Mouse (Mus musculus): ENCODE measurements around the gene Ddost. TPM values are rescaled to one million over a fixed set of nuclear protein-coding genes. Genes with fewer than 3 reads are reported as not detected.
"Not testable (repeated sequence)": the region's sequence is repeated elsewhere in the genome, so short reads cannot be mapped to it uniquely, and the experiment has no call there.

Gene Ddost
- polyA plus RNA-seq, 1 experiment from 2014 or later = 217 TPM

- no peaks in the 10 kb centered on the region for H3K36me3 ChIP-seq
- peak within 1 kb of the TSS; percentile 90 for H3K4me3 ChIP-seq (replicated peaks)
- peak; percentile 79 for ATAC-seq (ENCODE audit: low FRiP score)
- H3K9ac ChIP-seq (replicated peaks) = peak within 1 kb of the TSS; percentile 65
- H3K27ac ChIP-seq (replicated peaks) = peak within 1 kb of the TSS; percentile 92
- no peaks in the 10 kb centered on the region for H3K9me3 ChIP-seq (replicated peaks)
- H3K4me1 ChIP-seq = peaks cover 39% of the 10 kb centered on the region
- 5% methylated on average over 33 of the region's 41 CpGs for WGBS
- H3K4me2 ChIP-seq = peak within 1 kb of the TSS; percentile 64
- H3K27me3 ChIP-seq (replicated peaks) = peaks cover 4% of the 10 kb centered on the region; the same call in 1 of the 2 replicates
Measured at GRCm38 (mm10) chr4:138326077-138326695, 21.7 kb downstream of the Ddost start, which contains the start of gene Pink1. Pink1 (minus strand) TSS chr4:138326307.

- not testable (repeated sequence) for ATAC-seq (ENCODE audit: low FRiP score); H3K27me3 ChIP-seq (replicated peaks); H3K36me3 ChIP-seq; H3K4me3 ChIP-seq (replicated peaks); H3K9ac ChIP-seq (replicated peaks); H3K4me2 ChIP-seq; H3K9me3 ChIP-seq (replicated peaks)
- 49% methylated on average over 8 of the region's 12 CpGs for WGBS
- H3K27ac ChIP-seq (replicated peaks) = 0 out of 2 replicates have a peak overlapping the region, but pooled peaks have one; percentile 92
- H3K4me1 ChIP-seq = peaks cover 39% of the 10 kb centered on the region
Measured at GRCm38 (mm10) chr4:138327155-138327554, 22.6 kb downstream of the Ddost start.

GRCm38 (mm10) chr4:138327891-138328470 is 23.5 kb downstream of the Ddost start:
- Histone ChIP-seq H3K4me3 (replicated peaks) (peak overlapping the region; percentile 27), H3K27ac (replicated peaks) (no peak overlapping the region), H3K27me3 (replicated peaks) (peaks cover 4% of the 10 kb centered on the region; the same call in 1 of the 2 replicates), H3K4me2 (peak overlapping the region; percentile 42), H3K36me3 (no peaks in the 10 kb centered on the region), H3K4me1 (peaks cover 34% of the 10 kb centered on the region), H3K9me3 (replicated peaks) (no peaks in the 10 kb centered on the region), H3K9ac (replicated peaks) (no peak overlapping the region)
- 79% methylated on average over 7 of the region's 7 CpGs for WGBS
- ATAC-seq (ENCODE audit: low FRiP score) = no peak

- Histone ChIP-seq H3K9ac (replicated peaks) (no peak overlapping the region), H3K4me2 (no peak overlapping the region), H3K27ac (replicated peaks) (no peak overlapping the region), H3K27me3 (replicated peaks) (peaks cover 4% of the 10 kb centered on the region; the same call in 1 of the 2 replicates), H3K9me3 (replicated peaks) (no peaks in the 10 kb centered on the region), H3K4me1 (peaks cover 14% of the 10 kb centered on the region), H3K4me3 (replicated peaks) (no peak overlapping the region), H3K36me3 (no peaks in the 10 kb centered on the region)
- 44% methylated on average over 15 of the region's 15 CpGs for WGBS
- no peak for ATAC-seq (ENCODE audit: low FRiP score)
Measured at GRCm38 (mm10) chr4:138330264-138330671, 25.7 kb downstream of the Ddost start.

GRCm38 (mm10) chr4:138331647-138332046 is 27.1 kb downstream of the Ddost start:
- no peak overlapping the region for H3K9ac ChIP-seq (replicated peaks)
- no peaks in the 10 kb centered on the region for H3K9me3 ChIP-seq (replicated peaks)
- 83% methylated on average over 9 of the region's 9 CpGs for WGBS
- no peak overlapping the region for H3K27ac ChIP-seq (replicated peaks)
- peaks cover 6% of the 10 kb centered on the region for H3K4me1 ChIP-seq
- H3K4me2 ChIP-seq = no peak overlapping the region
- ATAC-seq (ENCODE audit: low FRiP score) = no peak
- peaks cover 4% of the 10 kb centered on the region; the same call in 1 of the 2 replicates for H3K27me3 ChIP-seq (replicated peaks)
- no peak overlapping the region for H3K4me3 ChIP-seq (replicated peaks)
- no peaks in the 10 kb centered on the region for H3K36me3 ChIP-seq

- ATAC-seq (ENCODE audit: low FRiP score) = no peak
- H3K36me3 ChIP-seq = no peaks in the 10 kb centered on the region
- no peak overlapping the region for H3K4me3 ChIP-seq (replicated peaks)
- H3K9ac ChIP-seq (replicated peaks) = no peak overlapping the region
- H3K27me3 ChIP-seq (replicated peaks) = peaks cover 4% of the 10 kb centered on the region; the same call in 1 of the 2 replicates
- H3K4me1 ChIP-seq = peaks cover under 1% of the 10 kb centered on the region
- H3K9me3 ChIP-seq (replicated peaks) = no peaks in the 10 kb centered on the region
- no peak overlapping the region for H3K4me2 ChIP-seq
- H3K27ac ChIP-seq (replicated peaks) = no peak overlapping the region
- 89% methylated on average over 4 of the region's 4 CpGs for WGBS
Measured at GRCm38 (mm10) chr4:138333135-138333534, 28.6 kb downstream of the Ddost start.

- Histone ChIP-seq H3K4me3 (replicated peaks) (no peak overlapping the region), H3K4me1 (no peaks in the 10 kb centered on the region), H3K27me3 (replicated peaks) (no peaks in the 10 kb centered on the region), H3K4me2 (no peak overlapping the region), H3K9ac (replicated peaks) (no peak overlapping the region), H3K9me3 (replicated peaks) (no peaks in the 10 kb centered on the region), H3K36me3 (no peaks in the 10 kb centered on the region), H3K27ac (replicated peaks) (no peak overlapping the region)
- no peak for ATAC-seq (ENCODE audit: low FRiP score)
- WGBS = 75% methylated on average over 12 of the region's 12 CpGs
Measured at GRCm38 (mm10) chr4:138335036-138335435, 30.5 kb downstream of the Ddost start.

- no peak overlapping the region for H3K4me2 ChIP-seq
- H3K4me1 ChIP-seq = no peaks in the 10 kb centered on the region
- no peak overlapping the region for H3K27ac ChIP-seq (replicated peaks)
- no peak overlapping the region for H3K4me3 ChIP-seq (replicated peaks)
- H3K9me3 ChIP-seq (replicated peaks) = no peaks in the 10 kb centered on the region
- H3K9ac ChIP-seq (replicated peaks) = no peak overlapping the region
- H3K36me3 ChIP-seq = no peaks in the 10 kb centered on the region
- 88% methylated on average over 6 of the region's 6 CpGs for WGBS
- no peak for ATAC-seq (ENCODE audit: low FRiP score)
- H3K27me3 ChIP-seq (replicated peaks) = no peaks in the 10 kb centered on the region
Measured at GRCm38 (mm10) chr4:138335648-138336047, 31.1 kb downstream of the Ddost start.

- no peaks in the 10 kb centered on the region for H3K36me3 ChIP-seq
- no peak for ATAC-seq (ENCODE audit: low FRiP score)
Measured at GRCm38 (mm10) chr4:138336876-138337275, 32.3 kb downstream of the Ddost start.

GRCm38 (mm10) chr4:138337341-138337740 is 32.8 kb downstream of the Ddost start:
- no peaks in the 10 kb centered on the region for H3K4me1 ChIP-seq
- no peaks in the 10 kb centered on the region for H3K9me3 ChIP-seq (replicated peaks)
- H3K36me3 ChIP-seq = no peaks in the 10 kb centered on the region
- no peak for ATAC-seq (ENCODE audit: low FRiP score)
- no peak overlapping the region for H3K9ac ChIP-seq (replicated peaks)
- no peak overlapping the region for H3K27ac ChIP-seq (replicated peaks)
- no peak overlapping the region for H3K4me2 ChIP-seq
- no peak overlapping the region for H3K4me3 ChIP-seq (replicated peaks)
- no peaks in the 10 kb centered on the region for H3K27me3 ChIP-seq (replicated peaks)
- WGBS = 85% methylated on average over 9 of the region's 9 CpGs

More at GRCm38 (mm10) chr4:138336876-138337275, 32.3 kb downstream of the Ddost start:
- Histone ChIP-seq H3K4me3 (replicated peaks) (no peak overlapping the region), H3K27ac (replicated peaks) (no peak overlapping the region), H3K9ac (replicated peaks) (no peak overlapping the region), H3K27me3 (replicated peaks) (no peaks in the 10 kb centered on the region), H3K4me1 (no peaks in the 10 kb centered on the region), H3K4me2 (no peak overlapping the region), H3K9me3 (replicated peaks) (no peaks in the 10 kb centered on the region)
- 78% methylated on average over 5 of the region's 5 CpGs for WGBS

GRCm38 (mm10) chr4:138339963-138340362 is 35.4 kb downstream of the Ddost start:
- no peak overlapping the region for H3K27ac ChIP-seq (replicated peaks)
- 35% methylated on average over 4 of the region's 4 CpGs for WGBS
- ATAC-seq (ENCODE audit: low FRiP score) = no peak

GRCm38 (mm10) chr4:138341393-138341792 is 36.9 kb downstream of the Ddost start:
- no peak overlapping the region for H3K9ac ChIP-seq (replicated peaks)
- 65% methylated on average over 8 of the region's 8 CpGs for WGBS
- H3K9me3 ChIP-seq (replicated peaks) = no peaks in the 10 kb centered on the region
- no peak for ATAC-seq (ENCODE audit: low FRiP score)
- H3K27ac ChIP-seq (replicated peaks) = no peak overlapping the region
- no peak overlapping the region for H3K4me3 ChIP-seq (replicated peaks)
- peaks cover 9% of the 10 kb centered on the region for H3K4me1 ChIP-seq
- H3K27me3 ChIP-seq (replicated peaks) = no peaks in the 10 kb centered on the region
- H3K4me2 ChIP-seq = no peak overlapping the region
- H3K36me3 ChIP-seq = no peaks in the 10 kb centered on the region

More at GRCm38 (mm10) chr4:138339963-138340362, 35.4 kb downstream of the Ddost start:
- Histone ChIP-seq H3K9ac (replicated peaks) (no peak overlapping the region), H3K9me3 (replicated peaks) (no peaks in the 10 kb centered on the region), H3K4me2 (no peak overlapping the region), H3K27me3 (replicated peaks) (no peaks in the 10 kb centered on the region), H3K36me3 (no peaks in the 10 kb centered on the region), H3K4me3 (replicated peaks) (no peak overlapping the region), H3K4me1 (peaks cover 9% of the 10 kb centered on the region)
